Mouse (Mus musculus): ENCODE data around the gene F2. TPM values are rescaled to one million over a fixed set of nuclear protein-coding genes. Genes with fewer than 3 reads are reported as not detected.

F2 gene
- polyA plus RNA-seq, 3 experiments from 2014 or later, result 0.24 TPM; not detected in 2

Other genes starting within 250 kb of the F2 start
- 10 to 100 TPM; 21.0 to 50.3 (median 48.7) TPM for gene 1110051M20Rik, start 191.7 kb downstream of the F2 start, polyA plus RNA-seq (2017; shearing (Covaris generic))
- under 1 TPM in 2 of 3 experiments, not detected in 1; 0.13 to 0.17 TPM for gene Lrp4, start 178.9 kb downstream of the F2 start, polyA plus RNA-seq (2017; shearing (Covaris generic))
- gene Ckap5, start 109.7 kb downstream of the F2 start, polyA plus RNA-seq (2017; shearing (Covaris generic)), result 10 to 100 TPM; 47.0 to 82.9 (median 47.1) TPM
- 10 to 100 TPM in 2 of 3 experiments, 1 to 10 TPM in 1; 5.6 to 16.3 (median 12.4) TPM for gene Zfp408, start 13.4 kb upstream of the F2 start, polyA plus RNA-seq (2017; shearing (Covaris generic))
- 100 to 1,000 TPM; 133 to 161 (median 149) TPM for gene Arhgap1, start 13.4 kb upstream of the F2 start, polyA plus RNA-seq (2017; shearing (Covaris generic))
- 10 to 100 TPM; 23.5 to 30.7 (median 27.4) TPM for gene Atg13, start 74.2 kb upstream of the F2 start, polyA plus RNA-seq (2017; shearing (Covaris generic))
- 10 to 100 TPM; 10.1 to 17.8 (median 12.1) TPM for gene Harbi1, start 74.4 kb upstream of the F2 start, polyA plus RNA-seq (2017; shearing (Covaris generic))
- 10 to 100 TPM; 25.0 to 38.9 (median 32.2) TPM for gene Ambra1, start 93.7 kb upstream of the F2 start, polyA plus RNA-seq (2017; shearing (Covaris generic))